Mouse (Mus musculus): ENCODE data around the gene Fbp1.

GRCm38 (mm10) chr13:62883436-62883835 lies 4.6 kb downstream of the Fbp1 start:
- no peak for TF ChIP-seq GATA1 (IDR thresholded peaks at IDR 0.05; ENCODE audit: borderline replicate concordance, low read length)
- no peak for TF ChIP-seq FLI1 (IDR thresholded peaks at IDR 0.05; ENCODE audit: low read length)

All from megakaryocyte, embryonic 14.5 days (primary cell).